Mouse (Mus musculus) brain, embryonic 14.5 days (tissue): Measurements from ENCODE around the gene Cpd.

ENCODE experiments used
- CTCF ChIP-seq: fragments of 200-500 bp; IDR thresholded peaks from 2 replicates; pipeline ENCODE4 v1.5.1; 2012; ENCODE audit warnings: inconsistent platforms, mild to moderate bottlenecking, moderate library complexity, borderline replicate concordance; ENCODE audit not compliant: insufficient read depth, insufficient read length; ENCODE audit errors: extremely low read depth
- POLR2A ChIP-seq: fragments of 200-500 bp; IDR thresholded peaks from 2 replicates; pipeline ENCODE4 v1.6.1; 2012; ENCODE audit warnings: mild to moderate bottlenecking, inconsistent platforms, borderline replicate concordance; ENCODE audit not compliant: poor library complexity, insufficient read depth, insufficient read length, severe bottlenecking; ENCODE audit errors: extremely low read depth

DNA sequence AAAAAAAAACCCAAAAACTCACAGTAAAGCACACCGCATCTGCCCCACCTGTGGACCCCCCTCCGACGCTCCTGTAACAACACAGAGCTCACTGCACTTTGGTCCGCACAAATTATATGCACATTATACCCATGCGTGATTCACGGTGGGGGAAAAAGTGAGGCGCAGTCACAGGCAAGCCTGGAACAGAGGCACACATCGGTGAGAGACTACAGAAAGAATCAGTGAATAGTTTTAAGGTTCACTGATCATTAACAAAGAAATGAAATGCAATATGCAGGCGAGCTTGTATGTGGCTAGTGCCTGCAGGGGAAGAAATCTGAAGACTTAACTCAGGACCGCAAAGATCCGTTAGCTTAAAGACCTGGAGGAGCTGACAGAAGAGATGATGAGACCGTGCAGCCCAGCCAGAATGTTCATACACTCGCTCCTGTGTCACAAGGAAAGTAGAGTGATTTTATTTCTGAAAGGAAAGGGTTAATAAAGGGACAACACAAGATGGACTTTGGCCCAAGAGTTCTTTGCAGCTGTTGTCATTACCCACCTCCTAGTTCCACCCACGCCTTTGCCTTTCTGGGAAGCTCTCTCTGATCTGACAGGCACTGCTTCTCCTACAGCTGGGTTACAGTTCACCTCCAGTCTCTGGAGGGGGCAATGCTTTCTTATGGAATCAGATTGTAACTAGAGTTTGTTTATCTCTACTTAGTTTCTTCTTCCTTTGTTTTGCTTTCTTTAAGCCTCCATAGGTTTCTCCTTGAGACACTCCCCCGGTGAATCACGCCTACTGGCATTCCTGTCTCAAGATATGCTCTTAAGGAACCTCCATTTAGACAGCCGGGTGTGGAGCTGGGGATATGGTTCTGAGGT, 7.9 kb upstream of the Cpd start:
- no peak for TF ChIP-seq CTCF
- TF ChIP-seq POLR2A, result no peak
